Mouse (Mus musculus) MEL (cell line): ENCODE data around the gene Madcam1. TPM values are rescaled to one million over a fixed set of nuclear protein-coding genes. Genes with fewer than 3 reads are reported as not detected.
A peak's percentile ranks its signal among the peaks of the same experiment; 100 is the strongest.

Experiments used
- DNase-seq: peaks from one replicate; pipeline ENCODE4 v3.0.0; 2011; ENCODE audit warnings: low read depth, low spot score
- H3K27ac ChIP-seq: 2 replicates; pipeline ENCODE4 v1.5.1; 2012; ENCODE audit warnings: low read depth, mild to moderate bottlenecking, control low read depth, low read length, moderate library complexity; ENCODE audit not compliant: control insufficient read depth
- H3K27me3 ChIP-seq, 2 experiments: fragments of 150-350 bp in 1 of 2; sonication (generic) in 1 of 2; 2 replicates each; pipeline ENCODE4 v1.6.1; 2012; ENCODE audit warnings: low read length in 2 of 2, mild to moderate bottlenecking in 2 of 2, improper control_type of control experiment in 1 of 2, moderate library complexity in 1 of 2; ENCODE audit not compliant: insufficient read depth in 2 of 2, control insufficient read depth in 1 of 2
- H3K36me3 ChIP-seq, 2 experiments: 2 replicates each; pipeline ENCODE4 v1.6.1; 2012 to 2014; ENCODE audit warnings: low read length in 2 of 2, improper control_type of control experiment in 1 of 2, inconsistent platforms in 1 of 2, mild to moderate bottlenecking in 1 of 2; ENCODE audit not compliant: insufficient read depth in 2 of 2, control insufficient read depth in 1 of 2
- H3K4me1 ChIP-seq, 2 experiments: fragments of 150-350 bp in 1 of 2; sonication (generic) in 1 of 2; 2 replicates each; pipeline ENCODE4 v1.6.1; 2012; ENCODE audit warnings: low read length in 2 of 2, improper control_type of control experiment in 1 of 2, mild to moderate bottlenecking in 1 of 2; ENCODE audit not compliant: insufficient read depth in 2 of 2, control insufficient read depth in 1 of 2
- H3K4me3 ChIP-seq, 2 experiments: fragments of 150-350 bp in 1 of 2; sonication (generic) in 1 of 2; 2 replicates each; pipeline ENCODE4 v1.5.1; 2012; ENCODE audit warnings: low read depth in 2 of 2, low read length in 2 of 2, mild to moderate bottlenecking in 2 of 2, moderate library complexity in 2 of 2, control low read depth in 1 of 2, improper control_type of control experiment in 1 of 2; ENCODE audit not compliant: control insufficient read depth in 1 of 2, insufficient read depth in 1 of 2
- H3K79me2 ChIP-seq: 2 replicates; pipeline ENCODE4 v1.6.1; 2012; ENCODE audit warnings: mild to moderate bottlenecking, low read length, moderate library complexity; ENCODE audit not compliant: control insufficient read depth, poor library complexity, insufficient read depth
- H3K9ac ChIP-seq: 2 replicates; pipeline ENCODE4 v1.6.1; 2012; ENCODE audit warnings: low read depth, mild to moderate bottlenecking, control low read depth, low read length, moderate library complexity; ENCODE audit not compliant: control insufficient read depth, poor library complexity, severe bottlenecking
- H3K9me3 ChIP-seq: fragments of 150-350 bp; sonication (generic); replicated peaks from 2 replicates; pipeline ENCODE4 v1.6.1; 2012; ENCODE audit warnings: mild to moderate bottlenecking, low read length, improper control_type of control experiment, moderate library complexity; ENCODE audit not compliant: insufficient read depth
- BHLHE40 ChIP-seq: IDR thresholded peaks from 2 replicates; pipeline ENCODE4 v1.6.1; 2012; ENCODE audit warnings: low read depth, mild to moderate bottlenecking, inconsistent platforms, low read length, improper control_type of control experiment, borderline replicate concordance
- CHD1 ChIP-seq: IDR thresholded peaks from 2 replicates; pipeline ENCODE4 v1.6.1; 2012; ENCODE audit warnings: low read depth, mild to moderate bottlenecking, inconsistent platforms, low read length, improper control_type of control experiment
- CHD2 ChIP-seq: IDR thresholded peaks from 2 replicates; pipeline ENCODE4 v1.6.1; 2011; ENCODE audit warnings: low read length, improper control_type of control experiment
- CTCF ChIP-seq, 3 experiments: IDR thresholded peaks in 2 of 3; conservative IDR thresholded peaks in 1 of 3; 2 replicates each; pipeline ENCODE4 v1.5.1; 2011 to 2012; ENCODE audit warnings: low read length in 3 of 3, low read depth in 2 of 3, mild to moderate bottlenecking in 2 of 3, improper control_type of control experiment in 1 of 3, inconsistent platforms in 1 of 3, mixed read lengths in 1 of 3, moderate library complexity in 1 of 3; ENCODE audit not compliant: control insufficient read depth in 1 of 3, insufficient read depth in 1 of 3, poor library complexity in 1 of 3, severe bottlenecking in 1 of 3
- E2F4 ChIP-seq: IDR thresholded peaks from 2 replicates; pipeline ENCODE4 v1.6.1; 2011; ENCODE audit warnings: low read depth, low read length, improper control_type of control experiment, borderline replicate concordance
- ELF1 ChIP-seq: IDR thresholded peaks from 2 replicates; pipeline ENCODE4 v1.6.1; 2014; ENCODE audit warnings: low read depth, mild to moderate bottlenecking, inconsistent platforms, low read length, improper control_type of control experiment, moderate library complexity
- EP300 ChIP-seq, 2 experiments: IDR thresholded peaks; 2 replicates each; pipeline ENCODE4 v1.6.1; 2011; ENCODE audit warnings: improper control_type of control experiment in 2 of 2, low read length in 2 of 2, low read depth in 1 of 2, mild to moderate bottlenecking in 1 of 2
- ETS1 ChIP-seq: IDR thresholded peaks from 2 replicates; pipeline ENCODE4 v1.6.1; 2012; ENCODE audit warnings: low read depth, mild to moderate bottlenecking, inconsistent platforms, low read length, improper control_type of control experiment, moderate library complexity
- GABPA ChIP-seq: IDR thresholded peaks from 2 replicates; pipeline ENCODE4 v1.6.1; 2012; ENCODE audit warnings: low read depth, mild to moderate bottlenecking, inconsistent platforms, low read length, improper control_type of control experiment, moderate library complexity
- HCFC1 ChIP-seq: IDR thresholded peaks from 2 replicates; pipeline ENCODE4 v1.6.1; 2012; ENCODE audit warnings: low read depth, mild to moderate bottlenecking, inconsistent platforms, low read length, improper control_type of control experiment, moderate library complexity
- JUND ChIP-seq: IDR thresholded peaks from 2 replicates; pipeline ENCODE4 v1.6.1; 2011; ENCODE audit warnings: low read depth, mild to moderate bottlenecking, improper control_type of control experiment, low read length
- KAT2A ChIP-seq: conservative IDR thresholded peaks from 2 replicates; pipeline ENCODE4 v1.6.1; 2012; ENCODE audit warnings: low read depth, low read length, improper control_type of control experiment, inconsistent platforms
- MAFK ChIP-seq: IDR thresholded peaks from 2 replicates; pipeline ENCODE4 v1.6.1; 2011; ENCODE audit warnings: low read depth, mild to moderate bottlenecking, low read length, improper control_type of control experiment, borderline replicate concordance
- MAX ChIP-seq: IDR thresholded peaks from 2 replicates; pipeline ENCODE4 v1.6.1; 2011; ENCODE audit warnings: low read length, improper control_type of control experiment
- MAZ ChIP-seq: IDR thresholded peaks from 2 replicates; pipeline ENCODE4 v1.6.1; 2012; ENCODE audit warnings: low read depth, mild to moderate bottlenecking, inconsistent platforms, low read length, improper control_type of control experiment
- MEF2A ChIP-seq: IDR thresholded peaks from 2 replicates; pipeline ENCODE4 v1.6.1; 2014; ENCODE audit warnings: low read depth, mild to moderate bottlenecking, inconsistent platforms, low read length, improper control_type of control experiment; ENCODE audit not compliant: poor library complexity, insufficient replicate concordance, severe bottlenecking; ENCODE audit errors: extremely low read depth
- MXI1 ChIP-seq: IDR thresholded peaks from 2 replicates; pipeline ENCODE4 v1.6.1; 2011; ENCODE audit warnings: mild to moderate bottlenecking, low read depth, low read length, improper control_type of control experiment
- MYB ChIP-seq: IDR thresholded peaks from 2 replicates; pipeline ENCODE4 v1.6.1; 2011; ENCODE audit warnings: mild to moderate bottlenecking, low read depth, low read length, improper control_type of control experiment
- MYC ChIP-seq: IDR thresholded peaks from 2 replicates; pipeline ENCODE4 v1.6.1; 2011; ENCODE audit warnings: low read depth, mild to moderate bottlenecking, low read length, improper control_type of control experiment, moderate library complexity
- NRF1 ChIP-seq: IDR thresholded peaks from 2 replicates; pipeline ENCODE4 v1.6.1; 2014; ENCODE audit warnings: low read depth, mild to moderate bottlenecking, inconsistent platforms, low read length, improper control_type of control experiment, moderate library complexity; ENCODE audit not compliant: poor library complexity, insufficient read depth, severe bottlenecking
- POLR2A ChIP-seq, 2 experiments: IDR thresholded peaks; 2 replicates each; pipeline ENCODE4 v1.6.1; 2011 to 2012; ENCODE audit warnings: low read length in 2 of 2, mild to moderate bottlenecking in 2 of 2, control low read depth in 1 of 2, improper control_type of control experiment in 1 of 2, low read depth in 1 of 2, moderate library complexity in 1 of 2; ENCODE audit not compliant: control insufficient read depth in 1 of 2, insufficient read depth in 1 of 2, poor library complexity in 1 of 2
- POLR2AphosphoS2 ChIP-seq: IDR thresholded peaks from 2 replicates; pipeline ENCODE4 v1.6.1; 2011; ENCODE audit warnings: low read length, improper control_type of control experiment
- POLR2AphosphoS5 ChIP-seq: IDR thresholded peaks from 2 replicates; pipeline ENCODE4 v1.6.1; 2012; ENCODE audit warnings: low read depth, borderline replicate concordance, mild to moderate bottlenecking, inconsistent platforms, low read length, moderate library complexity, mixed read lengths
- RAD21 ChIP-seq: IDR thresholded peaks from 2 replicates; pipeline ENCODE4 v1.6.1; 2011; ENCODE audit warnings: mild to moderate bottlenecking, low read depth, low read length, improper control_type of control experiment
- RCOR1 ChIP-seq: IDR thresholded peaks from 2 replicates; pipeline ENCODE4 v1.6.1; 2012; ENCODE audit warnings: low read depth, mild to moderate bottlenecking, inconsistent platforms, low read length, improper control_type of control experiment
- SIN3A ChIP-seq: IDR thresholded peaks from 2 replicates; pipeline ENCODE4 v1.6.1; 2012; ENCODE audit warnings: low read length, improper control_type of control experiment, inconsistent platforms
- SMC3 ChIP-seq: IDR thresholded peaks from 2 replicates; pipeline ENCODE4 v1.6.1; 2011; ENCODE audit warnings: low read depth, low read length, improper control_type of control experiment
- TBP ChIP-seq: IDR thresholded peaks from 2 replicates; pipeline ENCODE4 v1.8.0; 2011; ENCODE audit warnings: low read depth, low read length, improper control_type of control experiment
- TCF12 ChIP-seq: IDR thresholded peaks from 2 replicates; pipeline ENCODE4 v1.6.1; 2014; ENCODE audit warnings: low read depth, mild to moderate bottlenecking, inconsistent platforms, low read length, improper control_type of control experiment, moderate library complexity
- UBTF ChIP-seq: IDR thresholded peaks from 2 replicates; pipeline ENCODE4 v1.6.1; 2012; ENCODE audit warnings: low read depth, mild to moderate bottlenecking, inconsistent platforms, low read length, improper control_type of control experiment, moderate library complexity, borderline replicate concordance; ENCODE audit not compliant: insufficient read depth
- USF1 ChIP-seq: IDR thresholded peaks from 2 replicates; pipeline ENCODE4 v1.6.1; 2014; ENCODE audit warnings: low read depth, mild to moderate bottlenecking, inconsistent platforms, low read length, improper control_type of control experiment, moderate library complexity
- USF2 ChIP-seq, 2 experiments: IDR thresholded peaks; 2 replicates each; pipeline ENCODE4 v1.6.1; 2011 to 2012; ENCODE audit warnings: improper control_type of control experiment in 2 of 2, low read length in 2 of 2, borderline replicate concordance in 1 of 2, inconsistent platforms in 1 of 2, low read depth in 1 of 2, mild to moderate bottlenecking in 1 of 2; ENCODE audit not compliant: insufficient read depth in 1 of 2
- ZC3H11A ChIP-seq: IDR thresholded peaks from 2 replicates; pipeline ENCODE4 v1.6.1; 2012; ENCODE audit warnings: low read depth, mild to moderate bottlenecking, inconsistent platforms, low read length, improper control_type of control experiment
- ZKSCAN1 ChIP-seq: IDR thresholded peaks from 2 replicates; pipeline ENCODE4 v1.6.1; 2012; ENCODE audit warnings: low read depth, mild to moderate bottlenecking, inconsistent platforms, low read length, improper control_type of control experiment, moderate library complexity
- ZMIZ1 ChIP-seq: IDR thresholded peaks from 2 replicates; pipeline ENCODE4 v1.6.1; 2012; ENCODE audit warnings: low read depth, mild to moderate bottlenecking, inconsistent platforms, low read length, improper control_type of control experiment, moderate library complexity
- ZNF384 ChIP-seq: IDR thresholded peaks from 2 replicates; pipeline ENCODE4 v1.6.1; 2012; ENCODE audit warnings: low read depth, mild to moderate bottlenecking, inconsistent platforms, low read length, improper control_type of control experiment
- polyA plus RNA-seq, 2 experiments: library from polyadenylated mRNA; stranded (reverse) in 1 of 2; unstranded in 1 of 2; fragments of >175 nt in 1 of 2; fragments of >200 nt in 1 of 2; gene quantifications; 2 replicates each; pipeline versions ENCODE4 v1.2.1 to v1.2.4; 2012; ENCODE audit warnings: low replicate concordance in 2 of 2, low read depth in 1 of 2; ENCODE audit not compliant: insufficient read length in 2 of 2, insufficient read depth in 1 of 2, missing spikeins in 1 of 2
- total RNA-seq: library from RNA; depleted of rRNA; stranded (reverse); fragments of 300-350 nt; gene quantifications from 2 replicates; pipeline ENCODE4 v1.2.3, GENCODE M21; 2012

Madcam1 gene
- total and polyA plus RNA-seq, 3 experiments, result not detected

- H3K9me3 ChIP-seq, result no peaks in the 10 kb centered on the region
- H3K4me3 ChIP-seq, result peak overlapping the region; percentile 96 to 98
- DNase-seq, result peak; percentile 74
- H3K4me1 ChIP-seq, result peaks cover 6 to 19% of the 10 kb centered on the region in 2 experiments; a peak in 3 of 4 replicates
- H3K9ac ChIP-seq, result peak overlapping the region; percentile 96
- H3K27me3 ChIP-seq, result no peaks in the 10 kb centered on the region
- peaks cover 3 to 4% of the 10 kb centered on the region in 2 experiments; a peak in 2 of 4 replicates for H3K36me3 ChIP-seq
- peak overlapping the region; percentile 59 for H3K27ac ChIP-seq
- peaks cover 32% of the 10 kb centered on the region for H3K79me2 ChIP-seq
- no peak for TF ChIP-seq MAX
- TF ChIP-seq MYC, result peak; percentile 12; the same call in 1 of the 2 replicates
- no peak for TF ChIP-seq KAT2A
- TF ChIP-seq UBTF, result no peak
- TF ChIP-seq CTCF (IDR thresholded peaks at IDR 0.05 in 2 of 3, conservative IDR thresholded peaks at IDR 0.05 in 1 of 3; ENCODE audit: control insufficient read depth in 1 of 3, insufficient read depth in 1 of 3, low read depth in 2 of 3, low read length in 3 of 3, poor library complexity in 1 of 3, severe bottlenecking in 1 of 3), result peak; percentile 39 to 57 (median 49); a peak in 5 of 6 replicates
- TF ChIP-seq SMC3, result no peak
- TF ChIP-seq ELF1, result no peak
- no peak for TF ChIP-seq ZKSCAN1
- no peak for TF ChIP-seq ZC3H11A
- no peak for TF ChIP-seq BHLHE40
- TF ChIP-seq MYB, result no peak
- no peak for TF ChIP-seq RCOR1
- TF ChIP-seq POLR2AphosphoS2, result no peak
- TF ChIP-seq POLR2A (IDR thresholded peaks at IDR 0.05; ENCODE audit: control insufficient read depth in 1 of 2, insufficient read depth in 1 of 2, low read depth in 1 of 2, low read length in 2 of 2, poor library complexity in 1 of 2), result no peak; a peak in 1 of 4 replicates
- no peak for TF ChIP-seq NRF1
- no peak for TF ChIP-seq POLR2AphosphoS5
- TF ChIP-seq ZMIZ1, result no peak
- no peak for TF ChIP-seq CHD2
- no peak for TF ChIP-seq EP300 (IDR thresholded peaks at IDR 0.05; ENCODE audit: low read depth in 1 of 2, low read length in 2 of 2)
- 0 out of 2 replicates have a peak, but pooled peaks have one; percentile 13 for TF ChIP-seq TCF12
- no peak for TF ChIP-seq MAFK
- TF ChIP-seq CHD1, result peak; percentile 81; the same call in 1 of the 2 replicates
- TF ChIP-seq E2F4, result no peak
- no peak for TF ChIP-seq ZNF384
- no peak for TF ChIP-seq GABPA
- no peak for TF ChIP-seq USF1
- no peak for TF ChIP-seq USF2 (IDR thresholded peaks at IDR 0.05; ENCODE audit: borderline replicate concordance in 1 of 2, insufficient read depth in 1 of 2, low read depth in 1 of 2, low read length in 2 of 2)
- TF ChIP-seq MEF2A, result no peak
- no peak for TF ChIP-seq JUND
- peak; percentile 74; the same call in 1 of the 2 replicates for TF ChIP-seq MAZ
- no peak for TF ChIP-seq ETS1
- TF ChIP-seq HCFC1, result no peak
- peak; percentile 62 for TF ChIP-seq SIN3A
- peak; percentile 64 for TF ChIP-seq MXI1
- no peak for TF ChIP-seq TBP
- TF ChIP-seq RAD21, result no peak; the same call in 1 of the 2 replicates
Observed at GRCm38 (mm10) chr10:79682916-79683582, 18.7 kb downstream of the Madcam1 start.
